Mouse (Mus musculus) lung, postnatal 25 days (tissue): ENCODE measurements at regions not wholly inside any gene's neighbourhood (a gene's known extent, or its start where the extent isn't known, plus 50 kb on each side); places are given as distances from the start of the nearest gene placed in this dataset.
"Not testable (repeated sequence)": the region's sequence is repeated elsewhere in the genome, so short reads cannot be mapped to it uniquely, and the experiment has no call there.

Source experiments
- DNase-seq: peaks from one replicate; pipeline ENCODE4 v3.0.0; 2022; ENCODE audit warnings: low spot score

- DNase-seq = no peak
Observed at GRCm38 (mm10) chr6:31133896-31134735, 175.2 kb upstream of the Klf14 start.

GRCm38 (mm10) chr6:31134736-31135077, 175.8 kb upstream of the Klf14 start:
- DNase-seq = no peak

- no peak for DNase-seq
Observed at GRCm38 (mm10) chr6:31135580-31135979, 176.7 kb upstream of the Klf14 start.

GRCm38 (mm10) chr6:31136895-31137294, 178.0 kb upstream of the Klf14 start:
- no peak for DNase-seq

- no peak for DNase-seq
Observed at GRCm38 (mm10) chr6:31137351-31137750, 178.5 kb upstream of the Klf14 start.

GRCm38 (mm10) chr6:31140000-31140399, 181.1 kb upstream of the Klf14 start:
- DNase-seq = no peak

GRCm38 (mm10) chr6:31140593-31140992, 181.7 kb upstream of the Klf14 start:
- no peak for DNase-seq

- DNase-seq = no peak
Observed at GRCm38 (mm10) chr6:31141486-31141885, 182.6 kb upstream of the Klf14 start.

GRCm38 (mm10) chr6:31142479-31143007, 183.7 kb upstream of the Klf14 start:
- not testable (repeated sequence) for DNase-seq

- peak; percentile 85 for DNase-seq
Observed at GRCm38 (mm10) chr6:31145687-31146086, 186.8 kb upstream of the Klf14 start.

GRCm38 (mm10) chr6:31146779-31147178, 187.9 kb upstream of the Klf14 start:
- DNase-seq = no peak

- no peak for DNase-seq
Observed at GRCm38 (mm10) chr6:31147682-31148081, 188.8 kb upstream of the Klf14 start.

GRCm38 (mm10) chr6:31148311-31148856, 189.5 kb upstream of the Klf14 start:
- peak; percentile 75 for DNase-seq

- DNase-seq = peak; percentile 49
Observed at GRCm38 (mm10) chr6:31149164-31149563, 190.3 kb upstream of the Klf14 start.

- DNase-seq = no peak
Observed at GRCm38 (mm10) chr6:31150416-31150815, 191.5 kb upstream of the Klf14 start.

- DNase-seq = peak; percentile 47
Observed at GRCm38 (mm10) chr6:31155857-31156256, 197.0 kb upstream of the Klf14 start.

GRCm38 (mm10) chr6:31156999-31157398, 198.1 kb upstream of the Klf14 start:
- no peak for DNase-seq

GRCm38 (mm10) chr6:31157429-31157828, 198.6 kb upstream of the Klf14 start:
- DNase-seq = no peak

GRCm38 (mm10) chr6:31158648-31159047, 199.8 kb upstream of the Klf14 start:
- peak; percentile 65 for DNase-seq

- DNase-seq = peak; percentile 46
Observed at GRCm38 (mm10) chr6:31159240-31159639, 200.4 kb upstream of the Klf14 start.

- no peak for DNase-seq
Observed at GRCm38 (mm10) chr6:31159935-31160670, 201.2 kb upstream of the Klf14 start.

- no peak for DNase-seq
Observed at GRCm38 (mm10) chr6:31161445-31162340, 202.8 kb upstream of the Klf14 start.
